Mouse (Mus musculus) lung, embryonic 15.5 days (tissue): ENCODE results near the gene Olfr194. TPM values are rescaled to one million over a fixed set of nuclear protein-coding genes. Genes with fewer than 3 reads are reported as not detected.

ENCODE experiments used
- ATAC-seq: fragments of 200-750 bp; cut with Nextera tagmentation; 2 replicates; pipeline ENCODE4 v1.8.0; 2017; ENCODE audit warnings: moderate number of reproducible peaks, borderline replicate concordance; ENCODE audit not compliant: low FRiP score, low TSS enrichment; ENCODE audit errors: extremely low read depth
- H3K27ac ChIP-seq: fragments of 300-500 bp; sonication (generic); 2 replicates; pipeline ENCODE4 v1.5.1; 2015; ENCODE audit warnings: moderate library complexity, mild to moderate bottlenecking, inconsistent platforms
- H3K27me3 ChIP-seq: fragments of 300-500 bp; sonication (generic); 2 replicates; pipeline ENCODE4 v1.6.1; 2015; ENCODE audit warnings: inconsistent platforms
- H3K36me3 ChIP-seq: fragments of 300-500 bp; sonication (generic); 2 replicates; pipeline ENCODE4 v1.6.1; 2015; ENCODE audit warnings: inconsistent platforms
- H3K4me1 ChIP-seq: fragments of 300-500 bp; sonication (generic); 2 replicates; pipeline ENCODE4 v1.6.1; 2015; ENCODE audit warnings: inconsistent platforms
- H3K4me2 ChIP-seq: fragments of 300-500 bp; sonication (generic); 2 replicates; pipeline ENCODE4 v1.6.1; 2015; ENCODE audit warnings: inconsistent platforms, mild to moderate bottlenecking, moderate library complexity
- H3K4me3 ChIP-seq: fragments of 300-500 bp; sonication (generic); 2 replicates; pipeline ENCODE4 v1.5.1; 2015; ENCODE audit warnings: mild to moderate bottlenecking, inconsistent platforms
- H3K9ac ChIP-seq: fragments of 300-500 bp; sonication (generic); 2 replicates; pipeline ENCODE4 v1.6.1; 2015; ENCODE audit warnings: inconsistent platforms
- H3K9me3 ChIP-seq: fragments of 300-500 bp; sonication (generic); 2 replicates; pipeline ENCODE4 v1.6.1; 2016; ENCODE audit warnings: inconsistent platforms
- polyA plus RNA-seq: library from polyadenylated mRNA; unstranded; fragments of >200 nt; fragmentation: Nextera tagmentation; extraction: Ambion mirVana; gene quantifications from 2 replicates; pipeline ENCODE4 v1.2.1, GENCODE M21; 2015

Gene Olfr194
- polyA plus RNA-seq, 1 experiment from 2014 or later = not detected

DNA sequence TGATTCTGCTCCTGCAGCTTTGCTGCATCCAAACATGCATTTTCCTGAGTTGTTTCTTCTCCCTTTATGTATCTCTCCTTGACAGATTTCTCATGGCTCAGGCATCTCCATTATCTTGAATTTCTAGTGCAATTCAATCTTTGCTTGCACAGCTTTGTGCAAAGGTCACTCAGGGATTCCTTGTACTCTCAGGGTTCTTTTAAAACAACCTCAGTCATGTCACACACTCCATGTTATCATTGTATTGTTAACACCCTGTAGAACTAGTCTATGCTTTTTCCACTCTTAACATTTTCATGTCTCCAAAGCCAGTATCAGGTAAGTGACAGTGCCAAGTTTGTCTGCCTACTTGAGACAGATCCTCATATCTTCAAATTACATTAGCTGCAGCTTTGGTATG is 49.1 kb downstream of the Olfr194 start:
- H3K27me3 ChIP-seq = no peaks in the 10 kb centered on the region
- no peak for ATAC-seq
- no peaks in the 10 kb centered on the region for H3K36me3 ChIP-seq

More for the DNA sequence above, 49.1 kb downstream of the Olfr194 start:
- H3K27ac ChIP-seq = no peak overlapping the region
- no peaks in the 10 kb centered on the region for H3K4me1 ChIP-seq
- no peak overlapping the region for H3K9ac ChIP-seq
- no peak overlapping the region for H3K4me3 ChIP-seq
- H3K9me3 ChIP-seq = no peaks in the 10 kb centered on the region
- H3K4me2 ChIP-seq = no peak overlapping the region

Other genes with a start within 250 kb of the Olfr194 start
- gene Olfr177, start 246.3 kb downstream of the Olfr194 start, polyA plus RNA-seq = not detected in 2 replicates
- not detected in 2 replicates for gene Olfr178, start 229.0 kb downstream of the Olfr194 start, polyA plus RNA-seq
- gene Olfr181, start 192.3 kb downstream of the Olfr194 start, polyA plus RNA-seq = not detected in 2 replicates
- not detected in 2 replicates for gene Olfr180, start 191.7 kb downstream of the Olfr194 start, polyA plus RNA-seq
- gene Olfr183, start 125.7 kb downstream of the Olfr194 start, polyA plus RNA-seq = not detected in 2 replicates
- gene Olfr186, start 90.8 kb downstream of the Olfr194 start, polyA plus RNA-seq = not detected in 2 replicates
- not detected in 2 replicates for gene Olfr187, start 81.3 kb downstream of the Olfr194 start, polyA plus RNA-seq
- gene Olfr190, start 43.1 kb downstream of the Olfr194 start, polyA plus RNA-seq = not detected in 2 replicates
- gene Olfr191, start 31.2 kb downstream of the Olfr194 start, polyA plus RNA-seq = not detected in 2 replicates
- not detected in 2 replicates for gene Olfr193, start 9.2 kb downstream of the Olfr194 start, polyA plus RNA-seq
- not detected in 2 replicates for gene Olfr195, start 26.0 kb upstream of the Olfr194 start, polyA plus RNA-seq
- not detected in 2 replicates for gene Olfr196, start 49.4 kb upstream of the Olfr194 start, polyA plus RNA-seq
- not detected in 2 replicates for gene Olfr198, start 82.5 kb upstream of the Olfr194 start, polyA plus RNA-seq
- gene Olfr199, start 98.7 kb upstream of the Olfr194 start, polyA plus RNA-seq = not detected in 2 replicates
- gene Olfr201, start 151.6 kb upstream of the Olfr194 start, polyA plus RNA-seq = not detected in 2 replicates
- gene Olfr202, start 165.7 kb upstream of the Olfr194 start, polyA plus RNA-seq = not detected in 2 replicates
- not detected in 2 replicates for gene Olfr203, start 177.8 kb upstream of the Olfr194 start, polyA plus RNA-seq
- not detected in 2 replicates for gene Olfr204, start 197.2 kb upstream of the Olfr194 start, polyA plus RNA-seq
- gene Olfr205, start 210.1 kb upstream of the Olfr194 start, polyA plus RNA-seq = not detected in 2 replicates
- not detected in 2 replicates for gene Olfr206, start 228.2 kb upstream of the Olfr194 start, polyA plus RNA-seq
- not detected in 2 replicates for gene Olfr209, start 242.9 kb upstream of the Olfr194 start, polyA plus RNA-seq